Mouse (Mus musculus) myocyte (in vitro differentiated cells): ENCODE results near the gene Slc12a8.

Experiments
- MAX ChIP-seq: IDR thresholded peaks from one replicate; pipeline ENCODE4 v1.6.1; 2011; ENCODE audit warnings: low read depth, mild to moderate bottlenecking, control low read depth
- MYOD1 ChIP-seq, 3 experiments: IDR thresholded peaks; one replicate each; pipeline ENCODE4 v1.6.1; 2011; ENCODE audit warnings: control low read depth in 2 of 3, low read depth in 2 of 3, mild to moderate bottlenecking in 2 of 3, moderate library complexity in 1 of 3; ENCODE audit not compliant: insufficient read length in 2 of 3, control insufficient read depth in 1 of 3
- POLR2A ChIP-seq: IDR thresholded peaks from one replicate; pipeline ENCODE4 v1.6.1; 2011; ENCODE audit warnings: low read depth, mild to moderate bottlenecking, control low read depth, moderate library complexity; ENCODE audit not compliant: insufficient read length
- TCF12 ChIP-seq: IDR thresholded peaks from one replicate; pipeline ENCODE4 v1.6.1; 2011; ENCODE audit warnings: mild to moderate bottlenecking, control low read depth; ENCODE audit not compliant: poor library complexity, insufficient read depth, severe bottlenecking
- TCF3 ChIP-seq: IDR thresholded peaks from one replicate; pipeline ENCODE4 v1.6.1; 2011; ENCODE audit warnings: low read depth, control low read depth; ENCODE audit not compliant: insufficient read length

GRCm38 (mm10) chr16:33582495-33582894, 65.4 kb downstream of the Slc12a8 start:
- TF ChIP-seq MAX (no peak), TCF12 (no peak), TCF3 (no peak), POLR2A (no peak), MYOD1 (IDR thresholded peaks at IDR 0.05; ENCODE audit: control insufficient read depth in 1 of 3, insufficient read length in 2 of 3, low read depth in 2 of 3) (no peak)
